Mouse (Mus musculus) telencephalon, adult 2 months (tissue): Measurements from ENCODE around the gene Sesn3.
"Not testable (repeated sequence)": the region's sequence is repeated elsewhere in the genome, so short reads cannot be mapped to it uniquely, and the experiment has no call there.

ENCODE experiments used
- DNase-seq: peaks from one replicate; pipeline ENCODE4 v3.0.0-alpha.2; 2011; ENCODE audit warnings: low read depth, low spot score

Gene Sesn3

DNA sequence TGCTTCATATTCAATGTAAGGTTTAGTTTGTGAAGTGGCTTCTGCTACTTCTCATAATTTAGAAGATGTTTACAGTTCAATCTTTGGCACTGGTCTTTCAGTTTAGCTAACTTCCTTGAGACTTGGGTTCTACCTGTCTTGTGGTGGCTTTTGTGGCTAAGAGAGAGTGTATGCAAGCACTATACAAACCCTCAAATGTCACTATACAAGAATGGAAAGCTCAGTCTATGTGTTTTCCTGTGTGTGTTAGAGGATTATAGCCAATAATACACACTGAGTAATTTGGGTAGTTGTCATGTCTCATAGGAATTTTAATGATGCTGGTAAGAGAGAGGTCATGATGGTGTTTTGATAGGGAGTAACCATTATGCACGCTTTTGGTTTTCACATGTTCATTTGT, 5.8 kb downstream of the Sesn3 start:
- no peak for DNase-seq

DNA sequence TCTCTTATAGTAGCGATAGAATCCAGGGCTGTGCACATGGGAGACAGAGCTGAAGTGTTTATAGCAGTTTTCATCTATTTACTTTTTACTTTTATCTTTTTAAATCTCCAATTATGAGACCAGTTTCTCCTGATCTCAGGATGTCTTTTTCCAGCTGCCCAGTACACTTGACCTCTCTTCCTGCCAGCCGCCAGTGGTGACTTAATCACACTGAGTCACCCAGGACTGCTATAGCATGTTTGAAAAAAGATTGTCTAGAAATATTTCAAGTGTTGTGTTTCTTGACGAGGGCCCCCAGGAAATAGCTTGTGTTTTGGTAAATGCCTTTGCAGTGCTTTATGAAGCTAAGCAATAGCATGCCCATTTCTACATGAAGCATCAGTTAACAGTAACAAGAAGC, 10.2 kb downstream of the Sesn3 start:
- DNase-seq, result no peak

DNA sequence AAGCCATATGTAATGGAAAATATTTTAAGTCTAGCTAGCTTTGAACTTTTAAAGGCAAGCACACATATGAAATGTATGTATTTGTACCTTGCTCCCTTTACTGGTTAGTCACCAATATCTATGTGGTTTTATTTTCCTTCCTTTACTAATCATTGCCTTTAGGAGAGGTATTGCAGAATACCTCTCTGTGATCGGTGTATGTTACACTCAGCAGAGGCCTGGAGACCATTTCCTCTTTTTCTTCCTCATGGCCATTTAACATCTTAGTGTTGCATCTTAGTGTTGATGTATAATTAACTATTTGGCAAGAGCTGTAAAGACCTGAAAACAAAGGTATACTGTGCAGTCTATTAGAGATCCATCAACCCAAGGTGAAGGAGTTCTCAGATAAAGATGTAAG, 12.4 kb downstream of the Sesn3 start:
- DNase-seq, result no peak

DNA sequence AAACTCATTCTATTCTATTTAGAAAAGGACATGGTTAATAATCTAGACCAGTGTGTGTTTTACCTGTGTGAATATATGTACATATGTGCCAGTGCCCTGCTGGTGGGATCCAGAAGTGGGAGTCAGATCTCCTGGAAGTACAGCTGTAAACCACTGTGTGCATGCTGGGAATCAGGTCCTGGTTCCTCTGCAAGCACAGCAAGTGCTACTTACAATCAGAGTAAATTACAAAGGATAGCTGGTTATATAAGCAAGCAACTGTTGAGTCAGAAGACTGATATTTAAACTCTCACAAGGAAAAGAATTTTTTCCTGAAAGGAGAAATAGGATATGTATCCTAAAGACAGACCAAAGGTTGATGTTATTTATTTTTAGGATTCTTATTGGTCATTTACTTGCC, 13.6 kb downstream of the Sesn3 start:
- DNase-seq, result peak; percentile 16

DNA sequence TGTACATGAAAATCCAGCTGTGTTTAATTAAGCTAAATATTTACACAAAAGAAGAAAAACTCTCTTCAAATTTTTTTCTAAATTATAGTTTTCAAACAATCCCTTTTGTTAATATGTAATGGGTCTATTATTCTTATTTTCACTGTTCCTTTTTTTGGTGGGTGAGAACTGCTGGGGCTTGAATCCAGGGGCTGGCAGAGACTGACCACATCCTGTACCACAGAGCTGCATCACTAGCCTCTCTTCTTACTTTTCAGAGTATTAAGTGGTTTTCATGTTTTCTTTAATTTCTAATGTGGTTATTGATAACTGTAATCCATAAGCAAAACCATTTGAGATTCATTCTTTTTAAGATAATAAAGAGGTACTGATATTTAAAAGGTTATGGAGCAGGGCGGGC, 19.0 kb downstream of the Sesn3 start:
- no peak for DNase-seq

DNA sequence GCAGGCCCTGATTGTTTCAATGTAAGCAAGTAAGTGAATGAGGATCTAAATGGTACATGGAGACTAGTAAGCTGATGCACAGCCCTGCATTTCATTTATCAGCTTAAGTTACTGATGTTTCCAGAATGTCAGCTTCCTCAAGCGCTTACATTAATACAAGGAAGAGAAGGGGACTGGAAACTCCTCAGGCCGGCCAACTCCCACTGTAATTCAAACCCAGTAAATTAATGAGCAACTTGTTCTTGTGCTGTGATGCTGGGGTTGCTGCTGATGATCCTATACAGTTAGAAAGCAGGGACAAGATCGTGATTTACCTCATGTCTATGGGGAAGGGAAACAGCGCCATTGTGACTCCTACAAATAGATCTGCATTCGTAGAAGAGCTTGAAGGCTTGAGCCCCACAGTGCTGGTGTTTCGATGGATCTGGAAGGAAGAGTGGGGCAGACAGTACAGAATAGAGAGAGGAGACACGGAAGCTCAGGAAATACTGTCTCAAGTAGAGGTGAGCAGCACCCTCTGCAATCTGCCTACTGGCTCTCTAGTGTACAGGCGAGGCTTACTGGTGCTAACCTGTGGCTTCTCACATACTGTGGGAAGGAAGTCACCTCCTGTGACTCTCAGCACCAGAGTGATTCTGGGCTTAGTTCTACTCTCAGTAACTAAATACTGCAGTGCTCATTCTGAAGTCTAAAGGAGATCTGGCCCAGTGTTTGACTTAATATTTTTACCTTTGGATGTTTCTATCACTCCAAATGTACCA, 21.0 kb downstream of the Sesn3 start:
- no peak for DNase-seq

DNA sequence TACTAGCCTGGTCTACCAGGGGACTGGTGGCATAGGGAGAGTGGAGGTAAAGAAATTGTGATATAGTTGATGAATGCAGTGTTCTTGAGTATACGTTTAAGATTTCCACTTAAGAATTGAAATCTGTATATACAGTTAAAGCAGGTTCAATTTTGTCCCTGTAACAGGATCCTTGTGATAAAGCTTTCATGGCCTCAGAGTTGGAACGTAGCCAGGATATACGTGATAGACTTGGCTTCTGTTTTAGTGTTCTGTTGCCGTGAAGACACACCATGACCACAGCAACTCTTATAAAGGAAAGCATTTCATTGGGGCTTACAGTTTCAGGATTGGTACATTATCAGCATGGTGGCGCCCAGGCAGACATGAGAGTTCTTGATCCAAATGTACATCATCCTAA, 22.3 kb downstream of the Sesn3 start:
- no peak for DNase-seq

DNA sequence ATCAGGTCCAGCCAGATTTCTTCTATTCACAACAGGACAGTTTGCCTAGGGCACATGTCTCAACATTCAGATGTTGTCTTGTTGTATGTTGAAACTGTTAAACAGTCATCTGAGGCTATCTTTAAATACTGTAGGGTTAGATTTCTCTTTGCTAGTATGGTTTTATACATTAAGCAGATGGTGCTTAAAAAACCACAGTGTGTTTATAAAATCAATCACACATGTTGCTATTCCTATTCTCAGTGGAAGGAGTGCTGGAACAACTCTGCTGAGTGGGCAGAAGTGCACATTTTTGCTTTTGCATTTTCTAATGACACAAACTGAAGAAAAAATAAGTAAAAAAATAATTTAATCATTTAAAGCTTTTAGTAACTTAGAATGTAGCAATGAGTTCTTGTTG, 25.0 kb downstream of the Sesn3 start:
- DNase-seq, result peak; percentile 32

DNA sequence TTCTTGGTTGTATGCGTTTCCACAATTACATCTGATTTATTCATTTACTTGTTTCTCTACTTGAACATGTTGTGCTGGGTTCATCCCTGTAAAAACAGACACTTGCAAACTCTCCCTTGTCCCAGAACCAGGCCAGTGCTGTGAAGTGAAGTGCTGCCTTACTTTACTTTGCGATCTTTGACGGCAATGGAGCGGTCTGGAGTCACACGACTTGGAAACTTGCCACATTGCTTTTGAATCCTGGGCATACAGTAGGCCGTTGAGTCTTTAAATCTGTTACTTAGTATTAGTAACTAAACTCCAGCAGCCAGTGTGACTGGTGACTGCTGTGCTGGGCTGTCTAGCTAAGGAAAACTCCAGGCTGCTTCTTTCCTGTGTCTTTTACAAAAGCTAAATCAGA, 25.9 kb downstream of the Sesn3 start:
- no peak for DNase-seq

DNA sequence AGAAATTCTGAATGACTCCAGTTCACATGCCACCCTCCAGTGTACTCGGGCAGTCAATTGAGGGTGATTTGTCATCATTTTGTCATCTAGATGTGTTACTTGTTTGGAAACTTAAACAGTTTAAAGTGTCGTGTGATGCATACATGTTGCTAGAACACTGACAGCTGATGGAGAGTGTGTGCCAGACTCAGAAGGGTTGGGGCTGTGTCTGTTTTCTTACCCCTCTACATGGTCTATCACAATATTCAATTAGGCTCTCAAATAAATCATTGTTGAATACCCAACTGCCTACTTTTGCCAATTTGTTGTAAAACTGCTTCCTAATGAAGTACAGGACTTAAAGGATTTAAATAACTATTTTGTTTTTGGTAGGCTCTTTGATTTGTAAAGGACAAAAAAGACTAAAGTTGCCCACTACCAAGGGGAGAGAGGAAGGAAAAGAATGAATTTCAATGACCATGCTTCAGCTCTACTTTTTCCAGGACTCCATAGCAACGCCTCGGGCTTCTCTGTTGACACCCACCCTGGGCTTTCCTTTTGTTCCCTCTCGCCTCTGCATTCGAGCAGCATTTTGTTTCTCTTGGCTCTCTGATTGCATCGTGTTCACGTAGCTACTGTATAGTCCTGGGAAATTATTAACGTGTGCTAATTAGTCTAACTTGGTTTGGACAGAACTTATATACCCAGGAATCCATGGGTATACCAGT, 29.5 kb downstream of the Sesn3 start:
- no peak for DNase-seq

DNA sequence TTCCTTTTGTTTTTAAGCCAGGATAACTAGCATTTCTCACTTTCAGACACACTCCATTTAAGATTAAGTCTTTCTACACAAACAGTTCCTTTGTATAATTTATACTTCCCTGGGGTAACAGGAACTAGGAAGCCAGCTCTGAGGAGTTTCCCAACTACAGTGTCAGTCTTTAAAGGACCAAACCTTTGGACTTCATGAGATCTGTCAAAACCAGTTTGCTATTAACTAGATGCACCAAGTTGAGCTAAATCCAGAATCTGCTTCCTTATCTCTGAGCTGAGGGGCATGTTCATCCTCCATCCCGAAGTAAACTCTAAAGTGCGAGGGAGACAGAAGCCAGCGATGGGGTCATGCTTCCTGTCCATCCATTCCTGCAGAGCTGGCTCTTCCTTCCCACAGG, 32.5 kb downstream of the Sesn3 start:
- DNase-seq, result no peak

DNA sequence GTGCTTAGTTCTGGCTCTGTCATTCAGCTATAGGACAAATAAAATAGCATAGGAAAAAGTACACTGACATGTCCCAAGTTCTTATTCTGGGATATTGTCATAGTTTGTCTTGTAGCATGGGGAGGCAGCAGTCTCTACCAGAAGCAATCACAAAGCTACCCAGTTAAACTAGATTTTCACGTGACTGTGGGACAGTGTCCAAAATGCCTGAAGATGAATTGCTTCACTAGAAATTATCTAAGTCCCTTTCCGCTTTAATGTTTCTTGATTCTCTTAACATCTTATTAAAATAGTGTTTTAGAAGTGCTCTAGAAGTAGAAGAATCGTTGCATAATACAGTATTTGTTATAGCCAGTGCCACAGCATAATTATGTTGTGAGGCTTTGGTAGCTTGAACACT, 39.1 kb downstream of the Sesn3 start:
- DNase-seq, result no peak

DNA sequence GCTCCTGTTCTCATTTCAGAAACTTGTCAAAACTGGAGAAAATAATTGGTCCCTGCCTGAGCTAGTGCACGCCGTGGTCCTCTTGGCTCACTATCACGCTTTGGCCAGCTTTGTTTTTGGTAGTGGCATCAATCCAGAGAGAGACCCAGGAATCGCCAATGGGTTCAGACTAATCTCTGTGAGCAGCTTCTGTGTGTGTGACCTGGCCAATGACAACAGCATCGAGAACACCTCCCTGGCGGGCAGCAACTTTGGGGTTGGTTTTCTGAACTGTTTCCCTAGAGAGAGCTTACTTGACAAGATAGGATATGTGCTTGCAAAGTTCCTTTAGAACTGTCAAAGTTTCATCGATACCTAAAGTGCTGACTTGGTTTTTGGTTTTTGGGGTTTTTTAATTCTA, 39.6 kb downstream of the Sesn3 start:
- DNase-seq, result no peak

DNA sequence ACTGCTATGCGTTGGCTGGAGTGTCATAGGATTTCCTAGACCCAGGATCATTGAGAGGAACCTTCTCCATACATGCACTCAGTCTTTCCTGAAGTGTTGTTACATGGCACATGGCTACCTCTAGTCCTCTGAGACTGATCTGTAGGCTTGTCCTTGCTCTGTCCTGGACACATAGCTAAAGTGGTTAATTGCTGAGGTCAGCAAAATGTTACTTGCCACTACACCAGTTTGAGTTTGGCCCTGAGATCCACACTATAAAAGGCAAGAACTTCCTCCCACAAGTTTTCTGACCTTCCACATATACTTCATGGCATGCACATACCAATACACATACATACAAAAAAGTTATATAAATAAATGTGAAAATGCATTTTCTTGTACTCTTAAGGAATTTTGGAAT, 41.8 kb downstream of the Sesn3 start:
- no peak for DNase-seq

DNA sequence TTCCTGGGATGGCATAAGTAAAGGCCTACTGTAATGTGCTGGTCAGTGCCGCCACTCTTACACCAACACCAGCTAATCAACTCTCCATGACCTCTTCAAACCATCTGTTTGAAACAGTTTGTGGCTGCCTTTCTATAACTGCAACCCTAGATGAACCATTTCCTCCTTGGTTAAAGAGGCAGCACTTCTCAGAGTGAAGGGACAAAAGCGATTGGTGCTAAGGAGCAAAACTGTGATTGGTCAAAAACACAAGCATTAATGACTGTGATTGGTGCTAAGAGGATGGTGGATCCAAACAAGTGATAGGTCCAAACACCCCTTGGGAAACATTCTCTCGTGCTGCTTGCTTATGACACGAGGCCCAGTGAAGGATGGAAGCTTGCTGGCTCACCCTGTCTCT, 61.0 kb downstream of the Sesn3 start:
- DNase-seq, result no peak

DNA sequence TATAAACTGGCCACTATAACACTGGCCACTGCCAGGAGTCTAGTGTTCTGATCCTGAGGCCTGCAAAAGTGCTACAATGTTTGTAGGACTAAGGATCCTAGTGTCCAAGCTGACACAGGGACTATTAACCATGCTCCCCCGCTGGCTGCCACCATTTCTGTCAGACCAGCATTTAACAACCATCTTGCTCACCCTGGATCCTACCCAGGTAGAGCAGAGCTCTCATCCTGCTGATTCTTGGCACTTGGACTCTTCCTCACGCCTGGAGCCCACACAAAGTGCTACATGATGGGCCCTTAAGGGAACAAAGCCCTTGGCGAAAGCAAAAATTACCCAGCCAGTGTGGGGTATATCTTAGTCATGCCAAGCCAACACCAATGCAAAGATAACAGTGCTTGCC, 62.0 kb downstream of the Sesn3 start:
- DNase-seq, result peak; percentile 9

DNA sequence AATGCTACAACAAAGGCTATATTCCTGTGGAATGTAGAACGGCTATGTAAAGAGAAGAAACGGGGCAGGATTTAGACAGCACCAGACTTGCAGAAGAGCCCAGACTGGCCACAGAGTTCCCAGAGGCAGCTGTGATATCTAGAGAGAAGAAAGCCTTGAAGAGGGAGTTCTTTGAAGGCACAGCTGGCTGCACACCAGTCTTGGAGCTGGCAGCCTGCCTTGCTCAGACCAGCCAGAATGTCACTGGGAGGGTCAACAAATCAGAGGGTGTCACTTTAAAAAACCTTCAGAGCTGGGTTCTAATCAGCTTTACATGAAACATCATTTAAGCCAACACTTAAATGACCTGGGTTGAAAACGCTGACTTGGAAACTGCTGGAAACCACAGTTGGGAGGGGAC, 63.8 kb downstream of the Sesn3 start:
- DNase-seq, result no peak

DNA sequence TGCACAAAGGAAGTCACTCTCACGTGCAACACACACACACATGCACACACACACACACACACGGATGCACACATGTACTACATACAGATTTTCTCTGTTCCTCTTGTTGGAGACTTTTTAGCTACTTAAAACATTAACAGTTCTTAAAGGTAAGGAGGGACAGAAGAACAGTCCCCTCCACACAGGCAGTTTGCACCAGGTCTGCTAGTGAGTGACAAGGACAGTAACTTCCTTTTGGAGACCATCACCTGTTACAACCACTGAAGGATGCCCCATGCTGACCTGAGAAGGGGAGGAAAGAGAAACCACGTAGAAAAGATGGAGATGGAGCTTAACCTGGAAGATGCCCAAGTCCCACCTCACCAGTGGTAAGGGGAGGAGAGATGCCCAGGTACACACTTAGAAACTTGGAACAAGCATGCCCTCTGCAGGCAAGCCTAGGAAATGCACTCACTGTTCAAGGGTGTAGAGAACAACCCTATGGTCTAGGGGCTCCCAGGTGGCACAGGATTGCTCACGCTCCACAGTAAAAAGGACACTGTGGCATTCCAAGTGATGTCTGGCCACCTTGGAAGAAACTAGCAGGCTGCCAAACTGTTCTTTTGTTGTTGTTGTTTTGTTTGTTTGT, 67.3 kb downstream of the Sesn3 start:
- DNase-seq, result no peak

DNA sequence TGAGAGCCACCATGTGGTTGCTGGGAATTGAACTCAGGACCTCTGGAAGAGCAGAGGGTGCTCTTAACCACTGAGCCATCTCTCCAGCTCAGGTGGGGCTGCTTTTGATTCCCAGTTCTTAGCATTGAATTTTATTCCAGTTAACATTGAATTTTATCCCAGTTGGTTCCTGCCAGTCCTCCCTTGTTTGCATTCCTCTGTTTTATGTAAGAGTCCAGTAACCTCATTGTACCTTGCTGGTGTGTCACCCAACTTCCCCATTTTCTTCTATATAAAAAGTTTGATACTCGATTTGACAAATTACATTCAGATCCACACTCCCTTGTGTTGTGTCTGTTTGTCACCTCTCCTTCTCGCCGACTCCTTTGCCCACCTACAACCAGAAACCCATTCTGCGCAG, 71.0 kb downstream of the Sesn3 start:
- DNase-seq, result not testable (repeated sequence)

DNA sequence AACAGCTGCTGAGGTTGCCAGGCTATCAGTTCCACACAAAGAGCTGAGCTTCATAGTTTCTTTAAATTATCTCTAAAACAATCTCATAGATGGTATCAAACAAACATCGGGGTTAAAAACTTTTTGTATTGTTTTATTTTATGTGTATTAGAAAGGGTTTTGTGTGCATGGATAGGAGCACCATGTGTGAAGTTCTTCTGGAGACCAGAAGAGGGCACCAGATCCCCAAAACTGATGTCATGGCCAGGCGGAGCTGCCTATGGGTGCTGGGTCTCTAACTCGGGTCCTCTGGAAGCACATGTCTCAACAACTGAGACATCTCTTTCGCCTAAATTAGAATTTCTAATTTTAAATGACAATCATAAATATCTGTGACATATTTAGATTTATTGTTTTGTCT, 73.5 kb downstream of the Sesn3 start:
- no peak for DNase-seq

DNA sequence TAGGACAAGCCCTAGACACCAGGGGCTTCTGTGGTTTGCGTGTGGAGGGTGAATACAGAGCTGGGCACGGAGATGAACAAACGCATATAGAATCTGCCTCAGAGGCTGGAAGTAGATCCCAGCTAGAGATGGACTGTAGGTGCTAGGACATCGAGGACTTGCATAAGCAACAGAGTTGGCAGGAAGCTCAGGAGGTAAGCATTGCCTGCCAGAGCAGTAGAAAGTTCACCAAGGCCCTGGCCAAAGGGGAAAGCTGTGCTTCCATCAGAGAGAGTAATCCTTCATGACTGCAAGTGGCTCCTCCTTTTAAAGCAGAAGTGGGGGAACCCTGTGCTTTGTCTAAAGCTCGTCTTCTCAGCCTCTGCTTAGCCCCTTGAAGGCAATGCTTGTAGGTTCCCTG, 74.5 kb downstream of the Sesn3 start:
- DNase-seq, result no peak

DNA sequence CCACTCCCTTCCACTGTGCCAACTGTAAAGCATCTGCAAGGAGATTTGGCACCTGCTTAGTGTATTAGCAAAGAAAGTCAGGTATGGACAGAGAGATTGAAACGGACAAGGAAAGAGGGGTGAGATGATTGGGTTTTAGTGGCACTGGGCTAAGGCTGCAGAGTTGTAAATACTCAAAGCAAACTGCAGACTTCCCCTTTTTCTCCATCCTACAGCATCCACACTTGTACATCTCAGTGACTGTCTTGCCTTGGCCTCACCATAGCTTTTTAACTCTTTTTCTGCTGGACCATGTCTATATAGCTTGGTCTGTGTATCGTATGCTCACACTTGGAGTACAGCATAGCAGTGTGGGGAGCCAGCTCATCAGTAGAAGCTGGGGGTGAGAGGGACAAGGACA, 75.9 kb downstream of the Sesn3 start:
- no peak for DNase-seq

DNA sequence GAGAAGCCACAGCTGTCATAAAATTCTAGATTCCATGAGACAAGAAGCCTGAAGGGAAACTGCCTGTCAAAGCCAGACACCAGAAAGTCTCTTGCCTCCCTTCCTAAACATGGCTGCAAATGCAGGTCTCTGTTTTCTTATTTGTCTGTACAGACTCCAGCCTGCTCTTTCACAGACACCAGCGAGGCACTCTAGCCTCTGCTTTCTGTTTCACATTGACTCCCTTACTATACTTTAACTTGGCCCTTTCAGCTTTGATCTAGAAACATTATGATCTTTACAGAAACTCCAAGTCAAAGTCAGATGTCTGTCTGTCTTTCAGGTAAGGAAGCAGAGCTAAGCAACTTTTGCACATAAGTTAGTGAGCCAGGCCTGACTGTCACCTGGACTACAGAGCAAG, 77.5 kb downstream of the Sesn3 start:
- no peak for DNase-seq
